Comparison of ENCODE assay signal across 23 mouse cellular contexts in genomic region chr12:25245661-25246060, GRCm38 (mm10).
DNase-seq lines count a peak whose midpoint lies in the region; ATAC-seq lines count a peak whose summit lies in the region.
"Had no signal": no experiment of that assay in that cellular context is flagged by ENCODE, and none has a peak within 500 bp of the region (broad histone marks: within the 10 kb centered on the region; RNA-seq: fewer than 3 reads in every experiment).

No protein-coding gene starts in this region.

- H3K9me3 ChIP-seq in heart, embryonic 14.5 days (ENCODE audit: control insufficient read depth, low read length) = no peaks in the 10 kb centered on the region
- H3K9me3 ChIP-seq in kidney, embryonic 15.5 days (replicated peaks) = no peaks in the 10 kb centered on the region
- no peaks in the 10 kb centered on the region for H3K9me3 ChIP-seq in lung, embryonic 16.5 days (ENCODE audit: control insufficient read depth, low read length)
- H3K9me3 ChIP-seq: embryonic facial prominence, embryonic 13.5 days; hindbrain, embryonic 13.5 days; stomach, embryonic 15.5 days had no signal

- H3K4me2 ChIP-seq in heart, embryonic 14.5 days (ENCODE audit: low read length) = peak overlapping the region; percentile 21; the same call in 1 of the 2 replicates
- no peak overlapping the region for H3K4me2 ChIP-seq in kidney, embryonic 15.5 days
- no peak overlapping the region for H3K4me2 ChIP-seq in lung, embryonic 16.5 days (ENCODE audit: low read depth, low read length)
- H3K4me2 ChIP-seq: embryonic facial prominence, embryonic 13.5 days; hindbrain, embryonic 13.5 days; stomach, embryonic 15.5 days had no signal

- H3K36me3 ChIP-seq in heart, embryonic 14.5 days (ENCODE audit: control insufficient read depth, insufficient read depth, low read length) = no peaks in the 10 kb centered on the region
- no peaks in the 10 kb centered on the region for H3K36me3 ChIP-seq in kidney, embryonic 15.5 days
- no peaks in the 10 kb centered on the region for H3K36me3 ChIP-seq in lung, embryonic 16.5 days (ENCODE audit: control insufficient read depth, insufficient read depth, low read length)
- H3K36me3 ChIP-seq: embryonic facial prominence, embryonic 13.5 days; hindbrain, embryonic 13.5 days; stomach, embryonic 15.5 days had no signal

- no peaks in the 10 kb centered on the region for H3K27me3 ChIP-seq in heart, embryonic 14.5 days (ENCODE audit: control insufficient read depth, insufficient read depth, low read length)
- no peaks in the 10 kb centered on the region for H3K27me3 ChIP-seq in kidney, embryonic 15.5 days
- H3K27me3 ChIP-seq in lung, embryonic 16.5 days (ENCODE audit: control insufficient read depth, insufficient read depth, low read depth, low read length) = no peaks in the 10 kb centered on the region
- H3K27me3 ChIP-seq: embryonic facial prominence, embryonic 13.5 days; hindbrain, embryonic 13.5 days; stomach, embryonic 15.5 days had no signal

- 0 out of 2 replicates have a peak overlapping the region, but pooled peaks have one; percentile 8 for H3K9ac ChIP-seq in heart, embryonic 14.5 days (ENCODE audit: low read length)
- no peak overlapping the region for H3K9ac ChIP-seq in kidney, embryonic 15.5 days
- H3K9ac ChIP-seq in lung, embryonic 16.5 days (ENCODE audit: low read length) = no peak overlapping the region
- H3K9ac ChIP-seq: embryonic facial prominence, embryonic 13.5 days; hindbrain, embryonic 13.5 days; liver, embryonic 14.5 days; stomach, embryonic 15.5 days had no signal

- H3K4me3 ChIP-seq in heart, embryonic 14.5 days (ENCODE audit: control insufficient read depth in 1 of 2, insufficient read depth in 1 of 2, low read depth in 1 of 2, low read length in 2 of 2) = no peak overlapping the region
- H3K4me3 ChIP-seq in kidney, embryonic 15.5 days (replicated peaks) = no peak overlapping the region
- no peak overlapping the region for H3K4me3 ChIP-seq in lung, embryonic 16.5 days (ENCODE audit: low read length)
- H3K4me3 ChIP-seq: embryonic facial prominence, embryonic 13.5 days; erythroblast, embryonic 14.5 days; gastrocnemius, adult 2 months; hindbrain, embryonic 13.5 days; stomach, embryonic 15.5 days had no signal

- H3K27ac ChIP-seq in heart, embryonic 14.5 days (replicated peaks in 1 of 2; ENCODE audit: control insufficient read depth in 1 of 2, insufficient read depth in 1 of 2, low read depth in 2 of 2, low read length in 2 of 2) = peak overlapping the region in 1 of 2 experiments; percentile 44; a peak in 1 of 4 replicates
- H3K27ac ChIP-seq in kidney, embryonic 15.5 days = peak overlapping the region; percentile 68
- no peak overlapping the region for H3K27ac ChIP-seq in lung, embryonic 16.5 days (ENCODE audit: low read length)
- H3K27ac ChIP-seq: embryonic facial prominence, embryonic 13.5 days; gastrocnemius, adult 2 months; hindbrain, embryonic 13.5 days; liver, embryonic 14.5 days; stomach, embryonic 15.5 days had no signal

- 49% methylated on average over 5 of the region's 5 CpGs for WGBS in heart, embryonic 14.5 days
- 69% methylated on average over 5 of the region's 5 CpGs for WGBS in kidney, embryonic 15.5 days
- 55% methylated on average over 5 of the region's 5 CpGs for WGBS in lung, embryonic 16.5 days

- no peak for ATAC-seq in heart, embryonic 14.5 days (ENCODE audit: insufficient number of reproducible peaks, insufficient read depth, low FRiP score, low read depth)
- ATAC-seq in kidney, embryonic 15.5 days (replicated peaks; ENCODE audit: low FRiP score) = no peak
- peak; percentile 15; the same call in 1 of the 2 replicates for ATAC-seq in lung, embryonic 16.5 days (ENCODE audit: low read depth)
- ATAC-seq: activated CD4-positive, CD25-positive, alpha-beta regulatory T cell, adult 4 months had no signal

- intact Hi-C loops in heart, postnatal 10 days (cut with DNase I) = no loop called here

- H3K4me1 ChIP-seq in heart, embryonic 14.5 days (ENCODE audit: control insufficient read depth in 2 of 2, insufficient read depth in 2 of 2, low read length in 2 of 2) = peaks cover 13 to 26% of the 10 kb centered on the region in 2 experiments
- peaks cover 15% of the 10 kb centered on the region for H3K4me1 ChIP-seq in kidney, embryonic 15.5 days
- peaks cover 13% of the 10 kb centered on the region for H3K4me1 ChIP-seq in lung, embryonic 16.5 days (replicated peaks; ENCODE audit: control insufficient read depth, insufficient read depth, low read length)

- no peak for DNase-seq in heart, postnatal 10 days
- no peak for DNase-seq in kidney, postnatal 36 days
- no peak for DNase-seq in lung, postnatal 25 days (ENCODE audit: low spot score)
- DNase-seq: B cell, adult 2 months; cerebellum, adult 18-20 months; cerebellum, postnatal 10 days; gastrocnemius, adult 2 months; gastrocnemius, postnatal 36 days; heart, postnatal 36 days; kidney, adult 11 months; kidney, postnatal 10 days; liver; lung, postnatal 10 days; midbrain, embryonic 14.5 days had no signal
